Mouse (Mus musculus): ENCODE measurements around the gene Ddo. TPM values are rescaled to one million over a fixed set of nuclear protein-coding genes. Genes with fewer than 3 reads are reported as not detected.

Gene Ddo
- total RNA-seq, 2 experiments from 2014 or later = 9.0 to 9.6 TPM

- intact Hi-C loops (cut with DNase I) = no loop called here
- DNase-seq (ENCODE audit: low spot score in 2 of 2) = peak in 1 of 2 experiments; percentile 42
These were observed 81.3 kb downstream of the Ddo start for GRCm38 (mm10) chr10:40711127-40711526.

GRCm38 (mm10) chr10:40713018-40713608 is 83.3 kb downstream of the Ddo start:
- intact Hi-C loops (cut with DNase I) = no loop called here
- DNase-seq (ENCODE audit: low spot score in 2 of 2) = no peak

GRCm38 (mm10) chr10:40713829-40714228 is 84.0 kb downstream of the Ddo start:
- no peak for DNase-seq (ENCODE audit: low spot score in 2 of 2)
- intact Hi-C loops (cut with DNase I) = no loop called here

GRCm38 (mm10) chr10:40715151-40715550 is 85.3 kb downstream of the Ddo start:
- no peak for DNase-seq (ENCODE audit: low spot score in 2 of 2)
- intact Hi-C loops (cut with DNase I) = no loop called here

GRCm38 (mm10) chr10:40716296-40716695 is 86.5 kb downstream of the Ddo start:
- intact Hi-C loops (cut with DNase I) = loop anchor here (1.0 to 2.0 kb wide), 2 partner anchors 28 to 35 kb away; no protein-coding TSS in a partner anchor
- DNase-seq (ENCODE audit: low spot score in 2 of 2) = no peak

GRCm38 (mm10) chr10:40716713-40717112 is 86.9 kb downstream of the Ddo start:
- intact Hi-C loops (cut with DNase I) = loop anchor here (1.0 to 2.0 kb wide), 2 partner anchors 28 to 34 kb away; no protein-coding TSS in a partner anchor
- peak; percentile 14 to 88 for DNase-seq (ENCODE audit: low spot score in 2 of 2)

- intact Hi-C loops (cut with DNase I) = no loop called here
- DNase-seq (ENCODE audit: low spot score in 2 of 2) = no peak
These were observed 88.6 kb downstream of the Ddo start for GRCm38 (mm10) chr10:40718362-40718761.

- peak in 1 of 2 experiments; percentile 77 for DNase-seq (ENCODE audit: low spot score in 2 of 2)
- intact Hi-C loops (cut with DNase I) = no loop called here
These were observed 89.3 kb downstream of the Ddo start for GRCm38 (mm10) chr10:40719062-40719461.

- no peak for DNase-seq (ENCODE audit: low spot score in 2 of 2)
- intact Hi-C loops (cut with DNase I) = no loop called here
These were observed 91.1 kb downstream of the Ddo start for GRCm38 (mm10) chr10:40720883-40721282.

GRCm38 (mm10) chr10:40724342-40724741 is 94.5 kb downstream of the Ddo start:
- no peak for DNase-seq (ENCODE audit: low spot score in 2 of 2)
- intact Hi-C loops (cut with DNase I) = no loop called here

- intact Hi-C loops (cut with DNase I) = no loop called here
- no peak for DNase-seq (ENCODE audit: low spot score in 2 of 2)
These were observed 95.3 kb downstream of the Ddo start for GRCm38 (mm10) chr10:40725066-40725465.

- intact Hi-C loops (cut with DNase I) = no loop called here
- DNase-seq (ENCODE audit: low spot score in 2 of 2) = no peak
These were observed 95.7 kb downstream of the Ddo start for GRCm38 (mm10) chr10:40725471-40725870.

GRCm38 (mm10) chr10:40726288-40726902 is 96.6 kb downstream of the Ddo start:
- DNase-seq (ENCODE audit: low spot score in 2 of 2) = no peak
- intact Hi-C loops (cut with DNase I) = no loop called here

- DNase-seq (ENCODE audit: low spot score in 2 of 2) = no peak
- intact Hi-C loops (cut with DNase I) = no loop called here
These were observed 97.2 kb downstream of the Ddo start for GRCm38 (mm10) chr10:40726989-40727388.

GRCm38 (mm10) chr10:40730200-40730599 is 100.4 kb downstream of the Ddo start:
- DNase-seq (ENCODE audit: low spot score in 2 of 2) = no peak

More at GRCm38 (mm10) chr10:40730200-40730599, 100.4 kb downstream of the Ddo start:
- intact Hi-C loops (cut with DNase I) = no loop called here

Other genes with a start within 250 kb of the Ddo start
- gene Slc22a16, start 59.7 kb upstream of the Ddo start, total RNA-seq (2021) = not detected
- gene Mettl24, start 53.3 kb downstream of the Ddo start, total RNA-seq (2021) = 1 to 10 TPM; 2.1 to 2.2 TPM

Measured in left cerebral cortex, postnatal 25 days (tissue).